Mouse (Mus musculus): ENCODE data around the gene Brinp3. TPM values are rescaled to one million over a fixed set of nuclear protein-coding genes. Genes with fewer than 3 reads are reported as not detected.
"Not testable (repeated sequence)": the region's sequence is repeated elsewhere in the genome, so short reads cannot be mapped to it uniquely, and the experiment has no call there.

Brinp3 gene
- polyA plus RNA-seq, 1 experiment from 2014 or later, result 29.1 TPM

DNA sequence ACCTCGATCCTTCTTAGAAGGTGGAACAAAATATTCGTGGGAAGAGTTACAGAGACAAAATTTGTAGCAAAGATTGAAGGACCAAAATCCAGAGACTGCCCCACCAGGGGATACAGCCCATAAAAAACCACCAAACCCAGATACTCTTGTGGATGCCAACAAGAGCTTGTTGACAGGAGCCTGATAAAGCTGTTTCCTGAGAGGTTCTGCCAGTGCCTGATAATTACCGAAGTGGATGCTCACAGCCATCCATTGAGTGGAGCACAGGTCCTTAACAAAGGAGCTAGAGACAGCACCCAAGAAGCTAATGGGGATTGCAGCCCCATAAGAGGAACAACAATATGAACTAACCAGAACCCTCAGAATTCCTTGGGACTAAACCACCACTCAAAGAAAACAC lies 67.6 kb downstream of the Brinp3 start:
- Histone ChIP-seq H3K4me3 (no peak overlapping the region), H3K4me2 (no peak overlapping the region), H3K4me1 (no peaks in the 10 kb centered on the region), H3K27me3 (replicated peaks) (no peaks in the 10 kb centered on the region), H3K27ac (no peak overlapping the region), H3K36me3 (replicated peaks) (no peaks in the 10 kb centered on the region), H3K9ac (no peak overlapping the region), H3K9me3 (no peaks in the 10 kb centered on the region)
- WGBS, result 84% methylated on average over 3 of the region's 3 CpGs
- ATAC-seq (replicated peaks), result no peak

DNA sequence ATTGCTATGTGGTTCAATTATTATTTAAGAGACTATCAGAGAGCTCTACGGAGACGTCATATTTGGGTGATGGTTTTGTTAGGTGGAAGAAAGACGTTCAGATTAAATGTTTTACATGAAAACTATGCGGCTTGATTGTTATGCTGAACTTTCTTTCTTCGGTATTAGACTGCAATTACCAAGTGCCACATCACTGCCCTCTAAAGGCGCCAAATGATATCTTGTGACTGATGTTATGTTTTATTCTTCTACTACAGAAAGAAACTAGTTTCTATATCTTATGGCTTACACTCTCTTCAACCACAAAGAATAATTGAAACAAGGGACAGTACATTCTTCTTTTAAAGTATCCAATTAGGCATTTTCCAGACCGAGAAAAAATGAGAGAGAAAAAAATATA lies 89.6 kb downstream of the Brinp3 start:
- H3K4me1 ChIP-seq, result no peaks in the 10 kb centered on the region
- no peaks in the 10 kb centered on the region for H3K9me3 ChIP-seq
- WGBS, result 76% methylated on average over 7 of the region's 7 CpGs
- H3K9ac ChIP-seq, result no peak overlapping the region
- H3K27me3 ChIP-seq (replicated peaks), result no peaks in the 10 kb centered on the region
- H3K36me3 ChIP-seq (replicated peaks), result no peaks in the 10 kb centered on the region
- no peak overlapping the region for H3K4me3 ChIP-seq
- no peak for ATAC-seq (replicated peaks)
- no peak overlapping the region for H3K27ac ChIP-seq
- H3K4me2 ChIP-seq, result no peak overlapping the region

GRCm38 (mm10) chr1:146632895-146633294 lies 138.3 kb downstream of the Brinp3 start:
- no peak for ATAC-seq (replicated peaks)
- H3K9me3 ChIP-seq, result no peaks in the 10 kb centered on the region
- H3K27me3 ChIP-seq (replicated peaks), result no peaks in the 10 kb centered on the region
- H3K36me3 ChIP-seq (replicated peaks), result no peaks in the 10 kb centered on the region
- H3K9ac ChIP-seq, result no peak overlapping the region
- no peaks in the 10 kb centered on the region for H3K4me1 ChIP-seq
- H3K4me3 ChIP-seq, result no peak overlapping the region
- no peak overlapping the region for H3K4me2 ChIP-seq
- no peak overlapping the region for H3K27ac ChIP-seq
- 81% methylated on average over 2 of the region's 2 CpGs for whole genome bisulfite sequencing

GRCm38 (mm10) chr1:146657214-146657613 lies 162.7 kb downstream of the Brinp3 start:
- H3K9ac ChIP-seq, result no peak overlapping the region
- H3K9me3 ChIP-seq, result no peaks in the 10 kb centered on the region
- WGBS, result 68% methylated on average over 4 of the region's 4 CpGs
- H3K27ac ChIP-seq, result no peak overlapping the region
- H3K4me3 ChIP-seq, result no peak overlapping the region
- no peaks in the 10 kb centered on the region for H3K36me3 ChIP-seq (replicated peaks)
- H3K4me2 ChIP-seq, result no peak overlapping the region
- no peak for ATAC-seq (replicated peaks)
- no peaks in the 10 kb centered on the region for H3K4me1 ChIP-seq
- H3K27me3 ChIP-seq (replicated peaks), result no peaks in the 10 kb centered on the region

DNA sequence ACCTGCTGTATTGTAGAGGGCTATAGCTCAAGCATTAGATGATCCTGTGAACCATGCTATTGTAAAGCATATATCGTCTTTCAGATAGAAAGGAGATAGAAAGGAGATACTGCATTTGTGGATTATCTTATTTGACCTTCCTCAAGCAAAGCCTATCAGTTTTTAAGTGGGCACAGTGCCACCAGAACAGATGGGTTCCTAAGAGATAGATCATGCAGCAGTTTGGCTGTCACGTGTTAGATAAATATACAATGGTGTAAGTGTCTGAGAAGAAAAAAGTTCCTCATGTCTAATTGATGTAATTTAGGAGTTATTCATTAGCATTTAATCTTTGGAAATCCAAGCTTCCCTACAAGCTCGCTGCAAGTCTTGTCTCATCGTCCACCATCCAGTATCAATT lies 206.2 kb downstream of the Brinp3 start:
- ATAC-seq (replicated peaks), result no peak
- Histone ChIP-seq H3K27me3 (replicated peaks) (no peaks in the 10 kb centered on the region), H3K4me3 (no peak overlapping the region), H3K27ac (no peak overlapping the region), H3K9me3 (no peaks in the 10 kb centered on the region), H3K9ac (no peak overlapping the region), H3K36me3 (replicated peaks) (no peaks in the 10 kb centered on the region), H3K4me2 (no peak overlapping the region), H3K4me1 (no peaks in the 10 kb centered on the region)
- 86% methylated on average over 4 of the region's 4 CpGs for WGBS

GRCm38 (mm10) chr1:146719556-146719955 lies 225.0 kb downstream of the Brinp3 start:
- Histone ChIP-seq H3K4me2 (no peak overlapping the region), H3K4me1 (no peaks in the 10 kb centered on the region), H3K36me3 (replicated peaks) (no peaks in the 10 kb centered on the region), H3K27ac (no peak overlapping the region), H3K4me3 (no peak overlapping the region), H3K9me3 (no peaks in the 10 kb centered on the region), H3K9ac (no peak overlapping the region), H3K27me3 (replicated peaks) (no peaks in the 10 kb centered on the region)
- 78% methylated on average over 3 of the region's 3 CpGs for WGBS
- no peak for ATAC-seq (replicated peaks)

GRCm38 (mm10) chr1:146724784-146725513 lies 230.4 kb downstream of the Brinp3 start:
- Histone ChIP-seq H3K9ac (peak overlapping the region; percentile 42; the same call in 1 of the 2 replicates), H3K4me3 (peak overlapping the region; percentile 43), H3K4me2 (peak overlapping the region; percentile 60)
- not testable (repeated sequence) for H3K9me3 ChIP-seq; H3K27me3 ChIP-seq (replicated peaks); H3K36me3 ChIP-seq (replicated peaks); H3K27ac ChIP-seq; H3K4me1 ChIP-seq
- WGBS, result 3% methylated on average over 35 of the region's 35 CpGs
- ATAC-seq (replicated peaks), result peak; percentile 94

DNA sequence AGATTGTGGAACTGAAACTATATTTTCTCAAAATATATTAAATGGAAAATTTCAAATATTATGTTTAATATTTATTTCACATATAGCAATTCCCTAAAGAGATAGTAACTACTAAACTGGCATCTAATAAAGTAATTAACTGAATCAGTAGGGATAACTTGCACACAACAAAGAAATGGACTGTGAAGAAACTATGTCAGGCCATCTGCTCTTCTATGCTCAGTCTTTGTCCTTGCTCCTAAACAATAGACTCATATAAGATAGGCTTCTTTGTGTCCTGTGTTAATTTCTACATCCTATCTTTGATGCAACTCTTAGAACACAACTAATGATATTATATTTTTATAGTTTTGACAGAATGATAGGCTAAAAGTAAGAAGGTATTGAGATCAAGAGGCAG lies 256.5 kb downstream of the Brinp3 start:
- Histone ChIP-seq H3K9me3 (no peaks in the 10 kb centered on the region), H3K4me1 (no peaks in the 10 kb centered on the region), H3K27ac (no peak overlapping the region), H3K36me3 (replicated peaks) (no peaks in the 10 kb centered on the region), H3K27me3 (replicated peaks) (no peaks in the 10 kb centered on the region), H3K9ac (no peak overlapping the region), H3K4me2 (no peak overlapping the region), H3K4me3 (no peak overlapping the region)
- no peak for ATAC-seq (replicated peaks)

- Histone ChIP-seq H3K4me2 (no peak overlapping the region), H3K27me3 (replicated peaks) (no peaks in the 10 kb centered on the region), H3K9ac (no peak overlapping the region), H3K36me3 (replicated peaks) (no peaks in the 10 kb centered on the region), H3K9me3 (no peaks in the 10 kb centered on the region), H3K4me1 (no peaks in the 10 kb centered on the region), H3K4me3 (no peak overlapping the region), H3K27ac (no peak overlapping the region)
- ATAC-seq (replicated peaks), result no peak
- 39% methylated on average over 4 of the region's 4 CpGs for WGBS
Observed at GRCm38 (mm10) chr1:146783259-146783658, 288.7 kb downstream of the Brinp3 start.

GRCm38 (mm10) chr1:146787236-146787635 lies 292.7 kb downstream of the Brinp3 start:
- Histone ChIP-seq H3K4me2 (no peak overlapping the region), H3K27me3 (replicated peaks) (no peaks in the 10 kb centered on the region), H3K36me3 (replicated peaks) (no peaks in the 10 kb centered on the region), H3K27ac (no peak overlapping the region), H3K4me1 (no peaks in the 10 kb centered on the region), H3K9me3 (no peaks in the 10 kb centered on the region), H3K4me3 (no peak overlapping the region), H3K9ac (no peak overlapping the region)
- ATAC-seq (replicated peaks), result no peak
- 71% methylated on average over 2 of the region's 2 CpGs for WGBS

DNA sequence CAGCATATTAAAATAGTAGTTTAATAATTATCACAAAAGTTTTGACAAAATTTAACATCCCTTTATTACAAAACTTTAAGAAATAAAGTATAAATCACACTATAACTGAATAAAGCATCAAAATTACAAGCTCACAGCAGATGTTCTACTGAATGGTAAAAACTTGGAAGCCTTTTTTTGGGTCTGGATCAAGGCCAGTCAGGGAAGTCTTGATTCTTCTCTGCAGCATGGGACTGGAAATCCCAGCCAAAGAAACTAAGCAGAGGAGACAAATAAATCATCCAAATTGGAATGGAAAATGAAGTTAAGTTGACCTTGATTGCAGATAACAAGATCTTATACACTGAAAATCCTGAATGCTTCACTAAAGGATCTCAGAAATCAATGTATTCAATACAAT lies 298.3 kb downstream of the Brinp3 start:
- no peaks in the 10 kb centered on the region for H3K36me3 ChIP-seq (replicated peaks)

DNA sequence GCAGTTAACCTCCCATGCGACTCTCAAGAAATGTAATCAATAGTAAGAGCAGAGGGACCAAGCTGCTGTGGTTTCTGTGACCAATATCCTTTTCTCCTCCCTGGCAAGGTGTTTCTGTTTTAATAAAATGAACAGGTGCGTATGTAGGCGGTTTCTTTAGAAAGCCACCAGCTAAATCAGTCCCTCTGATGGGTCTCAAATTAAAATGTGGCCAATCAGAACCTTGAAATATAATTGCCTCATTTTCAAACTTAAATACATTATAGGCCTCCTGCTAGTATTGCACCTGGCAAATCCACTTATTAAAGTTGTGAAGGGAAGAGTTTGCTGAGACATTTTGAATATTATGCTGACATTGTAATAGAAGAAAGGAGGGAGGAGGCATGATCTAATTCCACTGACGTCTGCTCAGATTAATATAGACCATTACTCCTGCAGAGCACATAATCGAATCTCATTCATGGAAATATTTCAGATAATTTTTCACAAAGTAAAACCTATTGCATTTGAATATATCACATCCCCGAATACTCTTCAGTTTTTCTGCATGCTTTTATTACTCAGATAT lies 305.5 kb downstream of the Brinp3 start:
- no peak for ATAC-seq (replicated peaks)
- Histone ChIP-seq H3K4me1 (no peaks in the 10 kb centered on the region), H3K27me3 (replicated peaks) (no peaks in the 10 kb centered on the region), H3K27ac (no peak overlapping the region), H3K36me3 (replicated peaks) (no peaks in the 10 kb centered on the region), H3K4me2 (no peak overlapping the region), H3K4me3 (no peak overlapping the region), H3K9ac (no peak overlapping the region), H3K9me3 (no peaks in the 10 kb centered on the region)
- 81% methylated on average over 6 of the region's 6 CpGs for WGBS

More for the DNA sequence above, 298.3 kb downstream of the Brinp3 start:
- ATAC-seq (replicated peaks), result no peak
- H3K4me1 ChIP-seq, result no peaks in the 10 kb centered on the region
- no peak overlapping the region for H3K27ac ChIP-seq
- no peaks in the 10 kb centered on the region for H3K9me3 ChIP-seq
- H3K27me3 ChIP-seq (replicated peaks), result no peaks in the 10 kb centered on the region
- no peak overlapping the region for H3K4me2 ChIP-seq
- H3K9ac ChIP-seq, result no peak overlapping the region
- no peak overlapping the region for H3K4me3 ChIP-seq

GRCm38 (mm10) chr1:146801821-146802220 lies 307.3 kb downstream of the Brinp3 start:
- WGBS, result 95% methylated on average over 3 of the region's 3 CpGs

More at GRCm38 (mm10) chr1:146801821-146802220, 307.3 kb downstream of the Brinp3 start:
- Histone ChIP-seq H3K9ac (no peak overlapping the region), H3K4me1 (no peaks in the 10 kb centered on the region), H3K9me3 (no peaks in the 10 kb centered on the region), H3K4me3 (no peak overlapping the region), H3K27me3 (replicated peaks) (no peaks in the 10 kb centered on the region), H3K4me2 (no peak overlapping the region), H3K36me3 (replicated peaks) (no peaks in the 10 kb centered on the region), H3K27ac (no peak overlapping the region)
- ATAC-seq (replicated peaks), result no peak

Measured in midbrain, embryonic 15.5 days (tissue).